Mouse (Mus musculus): ENCODE data around the gene Abca12. TPM values are rescaled to one million over a fixed set of nuclear protein-coding genes. Genes with fewer than 3 reads are reported as not detected.

The Abca12 gene
- polyA plus RNA-seq, 1 experiment from 2014 or later, result not detected

Other genes with a start within 250 kb of the Abca12 start
- gene Atic, start 142.2 kb upstream of the Abca12 start, polyA plus RNA-seq (2015; fragmentation: Nextera tagmentation; extraction: Ambion mirVana), result 60.6 and 61.9 TPM in 2 replicates
- 53.0 and 58.5 TPM in 2 replicates for gene Fn1, start 238.3 kb upstream of the Abca12 start, polyA plus RNA-seq (2015; fragmentation: Nextera tagmentation; extraction: Ambion mirVana)

Data from liver, embryonic 13.5 days (tissue).